Mouse (Mus musculus): ENCODE results near the gene Mrpl22. TPM values are rescaled to one million over a fixed set of nuclear protein-coding genes. Genes with fewer than 3 reads are reported as not detected.
"Not testable (repeated sequence)": the region's sequence is repeated elsewhere in the genome, so short reads cannot be mapped to it uniquely, and the experiment has no call there.

The Mrpl22 gene
- polyA plus RNA-seq, 1 experiment from 2014 or later = 143 TPM

DNA sequence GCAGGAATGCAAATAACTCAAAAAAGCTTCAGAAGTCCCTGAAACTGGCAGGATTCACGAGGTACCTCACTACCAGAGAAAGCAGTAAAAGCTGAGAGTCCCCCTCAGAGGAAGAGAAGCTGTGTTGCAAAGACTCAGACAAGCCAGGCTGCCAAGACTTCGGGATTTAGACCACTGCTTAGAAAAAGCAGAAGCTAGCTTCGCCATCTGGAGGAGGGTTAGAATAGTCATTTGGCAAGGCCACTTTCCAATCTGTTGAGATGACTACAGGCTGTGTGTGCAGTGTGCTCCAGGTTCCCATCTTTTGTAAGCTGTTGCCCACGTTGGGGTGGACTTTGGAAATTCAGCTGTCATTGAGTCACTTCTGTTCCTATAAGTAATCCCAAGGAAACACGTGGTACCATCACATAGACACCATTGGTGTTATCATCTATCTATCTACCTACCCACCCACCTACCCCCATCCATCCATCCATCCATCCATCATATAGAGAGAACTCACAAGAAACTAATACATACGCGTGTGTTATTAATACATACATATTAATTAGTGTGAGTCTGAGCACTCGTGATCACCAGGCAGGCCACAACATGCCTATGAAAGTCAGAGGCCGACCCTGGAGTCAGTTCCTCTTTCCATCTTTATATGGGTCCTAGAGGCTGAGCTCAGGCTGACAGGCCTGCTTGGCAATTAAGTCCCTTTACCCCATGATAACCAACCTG, 27.6 kb upstream of the Mrpl22 start:
- H3K9me3 ChIP-seq = no peaks in the 10 kb centered on the region
- WGBS = 91% methylated on average over 9 of the region's 9 CpGs
- peaks cover 98% of the 10 kb centered on the region for H3K36me3 ChIP-seq (replicated peaks)
- no peaks in the 10 kb centered on the region for H3K27me3 ChIP-seq (replicated peaks; ENCODE audit: low read depth, poor library complexity, severe bottlenecking)
- DNase-seq (ENCODE audit: low spot score) = no peak
- H3K27ac ChIP-seq (replicated peaks) = no peak overlapping the region
- H3K4me3 ChIP-seq = no peak overlapping the region
- H3K4me1 ChIP-seq = no peaks in the 10 kb centered on the region

DNA sequence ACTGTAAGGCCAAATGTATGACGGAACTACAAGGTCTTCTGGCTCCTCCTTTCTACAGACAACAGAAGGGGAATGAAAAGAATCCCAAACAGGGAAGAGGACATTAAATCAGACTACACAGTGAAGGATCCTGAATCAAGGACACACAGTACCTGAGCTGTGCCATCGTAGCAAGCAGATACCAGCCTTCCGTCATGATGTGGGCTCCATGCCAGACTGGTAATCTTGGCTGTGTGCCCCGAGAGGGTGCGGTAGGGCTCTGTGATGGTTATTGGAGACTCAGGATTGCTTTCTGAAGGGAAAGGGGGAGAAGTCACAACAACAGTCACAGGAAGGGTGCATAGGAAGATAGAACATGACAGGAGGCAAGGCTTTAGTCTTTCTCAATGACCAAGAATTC, 25.2 kb upstream of the Mrpl22 start:
- H3K9me3 ChIP-seq = no peaks in the 10 kb centered on the region
- no peaks in the 10 kb centered on the region for H3K4me1 ChIP-seq
- no peak overlapping the region for H3K4me3 ChIP-seq
- 96% methylated on average over 5 of the region's 5 CpGs for WGBS
- H3K36me3 ChIP-seq (replicated peaks) = peaks cover 98% of the 10 kb centered on the region
- no peak for DNase-seq (ENCODE audit: low spot score)
- no peak overlapping the region for H3K27ac ChIP-seq (replicated peaks)
- H3K27me3 ChIP-seq (replicated peaks; ENCODE audit: low read depth, poor library complexity, severe bottlenecking) = no peaks in the 10 kb centered on the region

DNA sequence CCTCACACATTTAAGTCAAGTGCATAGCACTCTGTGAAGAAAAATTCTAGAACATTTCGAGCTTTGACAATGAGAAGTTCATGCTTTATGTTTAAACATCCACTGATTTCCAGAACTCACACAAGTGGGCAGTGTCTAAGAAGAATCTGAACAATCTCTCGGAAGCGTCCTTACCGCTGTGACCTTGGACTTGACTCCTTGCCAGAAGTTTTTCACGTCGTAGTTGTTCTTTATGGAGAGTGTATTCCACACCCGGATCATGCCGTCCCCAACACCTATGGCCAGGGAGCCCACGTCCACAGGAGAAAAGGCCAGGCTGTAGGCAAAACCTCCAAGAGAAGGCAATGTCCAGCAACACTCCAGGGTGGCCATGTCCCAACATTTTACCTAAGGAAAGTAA, 16.0 kb upstream of the Mrpl22 start:
- H3K27me3 ChIP-seq (replicated peaks; ENCODE audit: low read depth, poor library complexity, severe bottlenecking) = no peaks in the 10 kb centered on the region
- H3K27ac ChIP-seq (replicated peaks) = no peak overlapping the region
- DNase-seq (ENCODE audit: low spot score) = no peak
- H3K4me1 ChIP-seq = no peaks in the 10 kb centered on the region
- no peaks in the 10 kb centered on the region for H3K9me3 ChIP-seq
- 94% methylated on average over 9 of the region's 9 CpGs for WGBS
- peaks cover 98% of the 10 kb centered on the region for H3K36me3 ChIP-seq (replicated peaks)
- no peak overlapping the region for H3K4me3 ChIP-seq

DNA sequence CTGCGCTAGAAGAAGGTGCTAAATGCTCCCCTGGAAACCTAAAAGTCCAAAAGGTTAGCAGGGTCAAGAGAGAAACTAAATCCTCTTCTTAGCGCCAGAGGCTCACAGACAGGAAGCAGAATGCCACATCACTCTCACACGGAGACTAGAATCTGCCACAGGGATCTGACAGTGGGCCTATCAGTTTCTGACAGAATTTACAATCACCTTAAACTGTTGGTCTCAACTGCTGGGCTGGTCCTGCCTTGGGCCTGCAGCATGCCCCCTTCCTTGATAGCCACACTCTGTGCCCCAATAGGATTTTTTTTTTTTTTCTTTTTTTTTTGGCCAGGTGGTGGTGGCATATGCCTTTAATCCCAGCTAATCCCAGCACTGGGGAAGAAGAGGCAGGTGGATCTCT, 14.6 kb upstream of the Mrpl22 start:
- H3K27me3 ChIP-seq (replicated peaks; ENCODE audit: low read depth, poor library complexity, severe bottlenecking) = no peaks in the 10 kb centered on the region
- H3K27ac ChIP-seq (replicated peaks) = no peak overlapping the region
- no peak overlapping the region for H3K4me3 ChIP-seq
- H3K9me3 ChIP-seq = no peaks in the 10 kb centered on the region
- H3K36me3 ChIP-seq (replicated peaks) = peaks cover 98% of the 10 kb centered on the region
- no peaks in the 10 kb centered on the region for H3K4me1 ChIP-seq
- WGBS = 89% methylated on average over 3 of the region's 3 CpGs
- DNase-seq (ENCODE audit: low spot score) = no peak

DNA sequence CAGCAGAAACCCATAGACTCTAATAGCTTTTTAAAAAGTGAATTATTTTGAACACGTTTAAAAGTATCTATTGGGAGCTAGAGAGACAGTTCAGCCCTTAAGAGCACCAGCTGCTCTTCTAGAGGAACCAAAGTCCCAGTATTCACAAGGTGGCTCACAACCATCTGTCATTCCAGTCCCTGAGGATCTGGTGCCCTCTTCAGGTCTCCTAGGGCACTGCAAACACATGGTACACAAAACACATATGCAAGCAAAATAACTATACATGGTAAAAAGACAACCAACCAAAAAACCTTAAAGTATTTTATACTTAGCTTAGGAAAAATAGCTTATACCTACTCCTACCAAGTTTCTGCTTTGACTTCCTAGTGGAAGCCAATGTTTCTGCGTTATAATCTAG, 6.4 kb upstream of the Mrpl22 start:
- Histone ChIP-seq H3K4me1 (peaks cover 10% of the 10 kb centered on the region), H3K36me3 (replicated peaks) (peaks cover 65% of the 10 kb centered on the region), H3K4me3 (no peak overlapping the region), H3K27me3 (replicated peaks; ENCODE audit: low read depth, poor library complexity, severe bottlenecking) (no peaks in the 10 kb centered on the region), H3K27ac (replicated peaks) (no peak overlapping the region), H3K9me3 (no peaks in the 10 kb centered on the region)
- no peak for DNase-seq (ENCODE audit: low spot score)
- WGBS = 92% methylated on average over 2 of the region's 2 CpGs

DNA sequence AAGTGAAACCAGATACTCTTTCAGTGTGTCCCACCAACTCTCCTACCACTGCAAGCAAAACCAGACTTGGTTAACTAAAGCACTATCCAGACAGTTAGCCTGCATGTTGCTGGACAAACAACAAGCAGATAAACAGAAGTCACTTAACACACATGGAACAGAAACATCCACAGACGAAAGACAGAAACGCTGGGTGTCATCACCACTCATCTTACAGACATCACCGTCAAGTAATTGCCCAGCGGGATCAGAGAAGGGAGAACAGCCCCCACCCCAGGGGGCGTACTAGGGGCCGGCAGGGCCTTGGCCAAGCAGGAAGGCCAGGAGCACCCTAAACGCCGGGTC, 3.7 kb upstream of the Mrpl22 start:
- Histone ChIP-seq H3K4me3 (peak overlapping the region; percentile 88), H3K36me3 (replicated peaks) (peaks cover 40% of the 10 kb centered on the region), H3K4me1 (peaks cover 23% of the 10 kb centered on the region), H3K27ac (replicated peaks) (peak overlapping the region; percentile 87), H3K9me3 (no peaks in the 10 kb centered on the region), H3K27me3 (replicated peaks; ENCODE audit: low read depth, poor library complexity, severe bottlenecking) (no peaks in the 10 kb centered on the region)
- WGBS = 0% methylated on average over 8 of the region's 8 CpGs
- no peak for DNase-seq (ENCODE audit: low spot score)

DNA sequence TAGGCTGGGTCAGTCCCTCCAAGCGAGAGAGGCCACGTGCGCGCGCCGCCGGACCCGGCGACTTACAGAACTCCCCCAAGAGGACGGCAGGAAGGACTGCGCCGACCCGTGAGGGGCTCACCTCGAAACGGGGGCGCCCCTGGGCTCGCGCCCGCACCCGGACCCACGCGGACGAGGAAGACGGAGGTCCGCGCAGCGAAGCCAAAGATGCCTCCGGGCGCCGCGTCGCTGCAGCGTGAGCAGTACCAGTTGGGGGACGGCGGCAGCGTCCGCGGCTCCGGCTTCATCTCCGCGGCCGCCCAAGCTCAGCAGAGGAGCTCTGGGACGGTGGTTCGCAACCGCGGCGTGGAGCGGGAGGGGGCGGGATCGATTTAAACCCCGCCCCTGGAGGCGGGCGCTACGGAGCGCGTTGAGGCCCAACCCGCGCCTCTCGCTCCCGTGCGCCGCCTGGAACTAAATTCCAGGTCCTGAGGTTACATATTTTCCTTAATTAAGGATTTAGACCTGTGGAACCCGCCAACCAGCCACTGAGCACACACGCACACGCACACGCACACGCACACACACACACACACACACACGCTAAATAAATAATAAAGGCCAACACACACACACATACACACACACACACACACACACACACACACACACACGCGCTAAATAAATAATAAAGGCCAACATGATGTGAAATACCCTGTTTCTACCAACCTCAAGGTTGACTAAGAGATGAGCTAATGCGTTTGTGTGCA, 3.1 kb upstream of the Mrpl22 start, which contains the start of gene Gemin5:
Gene Gemin5, minus strand, starts transcription at position 373 of the 749 bp plus-strand sequence.
- H3K27ac ChIP-seq (replicated peaks) = peak within 1 kb of the TSS; percentile 87
- H3K9me3 ChIP-seq = no peaks in the 10 kb centered on the region
- peak within 1 kb of the TSS; percentile 88 for H3K4me3 ChIP-seq
- WGBS = 1% methylated on average over 71 of the region's 71 CpGs
- peaks cover 23% of the 10 kb centered on the region for H3K4me1 ChIP-seq
- DNase-seq (ENCODE audit: low spot score) = peak; percentile 91
- peaks cover 40% of the 10 kb centered on the region for H3K36me3 ChIP-seq (replicated peaks)
- no peaks in the 10 kb centered on the region for H3K27me3 ChIP-seq (replicated peaks; ENCODE audit: low read depth, poor library complexity, severe bottlenecking)

DNA sequence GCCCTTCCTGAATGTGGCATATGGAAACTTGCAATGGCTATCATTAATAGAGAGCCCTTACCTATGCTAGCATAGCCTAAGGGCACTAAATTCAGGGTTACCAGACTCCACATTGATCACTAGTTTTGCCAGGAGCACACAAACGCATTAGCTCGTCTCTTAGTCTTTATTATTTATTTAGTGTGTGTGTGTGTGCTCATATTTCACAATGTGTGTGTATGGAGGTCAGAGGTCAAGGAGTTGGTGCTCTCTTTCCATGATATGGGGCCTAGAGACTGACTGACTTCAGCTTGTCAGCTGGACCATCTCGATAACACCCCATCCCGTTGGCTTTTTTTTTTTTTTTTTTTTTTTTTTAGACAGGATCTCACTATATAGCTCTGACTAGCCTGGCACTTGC, 1.8 kb upstream of the Mrpl22 start:
- Histone ChIP-seq H3K4me3 (no peak overlapping the region), H3K27me3 (replicated peaks; ENCODE audit: low read depth, poor library complexity, severe bottlenecking) (no peaks in the 10 kb centered on the region), H3K9me3 (no peaks in the 10 kb centered on the region), H3K36me3 (replicated peaks) (peaks cover 40% of the 10 kb centered on the region), H3K4me1 (peaks cover 23% of the 10 kb centered on the region), H3K27ac (replicated peaks) (no peak overlapping the region)
- WGBS = 83% methylated on average over 4 of the region's 4 CpGs
- no peak for DNase-seq (ENCODE audit: low spot score)

DNA sequence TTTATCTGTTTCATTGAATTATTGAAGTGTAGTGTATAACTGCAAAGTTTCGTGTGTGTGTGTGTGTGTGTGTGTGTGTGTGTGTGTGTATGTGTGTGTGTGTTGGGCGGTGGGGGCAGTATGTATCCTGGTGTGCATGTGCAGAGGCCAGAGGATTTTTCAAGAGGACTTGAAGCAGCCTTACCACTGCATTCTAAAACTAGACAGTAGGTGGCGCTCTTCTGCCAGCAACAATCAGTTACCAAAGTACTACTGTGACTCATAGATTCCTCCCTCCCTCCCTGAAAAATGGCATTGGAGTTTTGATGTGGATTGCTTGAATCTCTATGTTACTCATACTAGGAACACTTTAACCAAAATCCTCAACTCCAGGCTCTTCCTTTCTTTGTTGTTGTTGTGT, 8.1 kb downstream of the Mrpl22 start:
- H3K4me1 ChIP-seq = 0 out of 2 replicates have a peak, but pooled peaks cover 2% of the 10 kb centered on the region
- no peak overlapping the region for H3K27ac ChIP-seq (replicated peaks)
- no peak overlapping the region for H3K4me3 ChIP-seq
- peak; percentile 72 for DNase-seq (ENCODE audit: low spot score)
- H3K36me3 ChIP-seq (replicated peaks) = peaks cover 68% of the 10 kb centered on the region
- H3K27me3 ChIP-seq (replicated peaks; ENCODE audit: low read depth, poor library complexity, severe bottlenecking) = no peaks in the 10 kb centered on the region
- H3K9me3 ChIP-seq = no peaks in the 10 kb centered on the region
- 24% methylated on average over 3 of the region's 3 CpGs for WGBS

DNA sequence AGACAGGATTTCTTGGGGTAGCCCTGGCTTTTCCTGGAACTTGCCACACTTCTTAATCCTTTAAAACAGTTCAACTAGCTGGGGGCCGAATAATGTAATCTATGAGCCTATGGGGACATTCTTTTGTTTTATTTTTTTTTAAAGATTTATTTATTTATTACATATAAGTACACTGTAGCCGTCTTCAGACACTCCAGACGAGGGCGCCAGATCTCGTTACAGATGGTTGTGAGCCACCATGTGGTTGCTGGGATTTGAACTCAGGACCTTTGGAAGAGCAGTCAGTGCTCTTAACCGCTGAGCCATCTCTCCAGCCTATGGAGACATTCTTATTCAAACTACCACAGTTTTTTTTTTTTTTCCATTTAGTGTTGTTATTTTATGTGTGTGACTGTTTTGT, 8.5 kb downstream of the Mrpl22 start:
- 91% methylated on average over 6 of the region's 6 CpGs for WGBS
- H3K4me3 ChIP-seq = not testable (repeated sequence)

DNA sequence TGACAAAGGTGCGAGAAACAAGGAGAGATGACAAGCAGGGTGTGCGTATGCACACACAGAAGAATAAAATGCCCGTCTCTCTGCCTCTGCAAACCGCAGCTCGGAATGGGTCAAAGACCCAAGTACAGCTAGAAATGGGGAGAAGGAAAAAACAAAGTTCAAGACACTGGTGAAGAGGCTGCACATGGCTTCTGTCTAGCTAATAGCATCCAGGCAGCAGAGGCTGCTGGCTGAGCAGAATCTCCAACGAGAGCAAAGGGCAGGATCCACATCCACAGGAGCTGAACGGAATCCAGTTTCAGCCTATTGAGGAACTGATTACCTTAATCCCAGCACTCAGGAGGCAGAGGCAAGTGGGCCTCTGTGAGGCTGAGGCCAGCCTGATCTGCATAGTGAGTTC, 9.3 kb downstream of the Mrpl22 start:
- peaks cover 56% of the 10 kb centered on the region for H3K36me3 ChIP-seq (replicated peaks)
- no peak overlapping the region for H3K27ac ChIP-seq (replicated peaks)
- 0 out of 2 replicates have a peak, but pooled peaks cover 2% of the 10 kb centered on the region for H3K4me1 ChIP-seq
- WGBS = 91% methylated on average over 7 of the region's 7 CpGs
- H3K4me3 ChIP-seq = no peak overlapping the region
- no peaks in the 10 kb centered on the region for H3K27me3 ChIP-seq (replicated peaks; ENCODE audit: low read depth, poor library complexity, severe bottlenecking)
- DNase-seq (ENCODE audit: low spot score) = no peak
- H3K9me3 ChIP-seq = no peaks in the 10 kb centered on the region

More for the DNA sequence above, 8.5 kb downstream of the Mrpl22 start:
- peaks cover 63% of the 10 kb centered on the region for H3K36me3 ChIP-seq (replicated peaks)
- H3K27ac ChIP-seq (replicated peaks); H3K9me3 ChIP-seq; H3K27me3 ChIP-seq (replicated peaks; ENCODE audit: low read depth, poor library complexity, severe bottlenecking); DNase-seq (ENCODE audit: low spot score); H3K4me1 ChIP-seq: not testable (repeated sequence)

DNA sequence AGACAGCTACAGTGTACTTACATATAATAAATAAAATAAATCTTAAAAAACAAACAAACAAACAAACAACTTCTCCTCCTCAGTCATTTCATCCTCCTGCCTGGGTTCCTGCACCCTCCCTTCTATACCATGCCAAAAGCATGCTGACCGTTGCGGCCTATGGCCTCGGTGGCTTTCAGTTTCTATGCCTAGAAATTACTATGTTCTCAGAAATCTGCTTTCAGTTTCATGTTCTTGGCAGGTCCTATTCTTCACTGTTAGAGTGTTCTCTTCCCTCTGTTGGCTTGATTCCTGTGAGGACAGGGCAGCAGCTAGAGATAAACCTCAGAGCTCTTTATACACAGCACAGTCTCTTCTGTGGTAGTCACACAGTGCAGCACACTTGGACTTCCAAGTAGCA, 12.1 kb downstream of the Mrpl22 start:
- no peak overlapping the region for H3K4me3 ChIP-seq
- no peak overlapping the region for H3K27ac ChIP-seq (replicated peaks)
- H3K36me3 ChIP-seq (replicated peaks) = peaks cover 28% of the 10 kb centered on the region
- 93% methylated on average over 3 of the region's 3 CpGs for WGBS
- H3K9me3 ChIP-seq = no peaks in the 10 kb centered on the region
- no peaks in the 10 kb centered on the region for H3K27me3 ChIP-seq (replicated peaks; ENCODE audit: low read depth, poor library complexity, severe bottlenecking)
- no peak for DNase-seq (ENCODE audit: low spot score)
- 0 out of 2 replicates have a peak, but pooled peaks cover 2% of the 10 kb centered on the region for H3K4me1 ChIP-seq

DNA sequence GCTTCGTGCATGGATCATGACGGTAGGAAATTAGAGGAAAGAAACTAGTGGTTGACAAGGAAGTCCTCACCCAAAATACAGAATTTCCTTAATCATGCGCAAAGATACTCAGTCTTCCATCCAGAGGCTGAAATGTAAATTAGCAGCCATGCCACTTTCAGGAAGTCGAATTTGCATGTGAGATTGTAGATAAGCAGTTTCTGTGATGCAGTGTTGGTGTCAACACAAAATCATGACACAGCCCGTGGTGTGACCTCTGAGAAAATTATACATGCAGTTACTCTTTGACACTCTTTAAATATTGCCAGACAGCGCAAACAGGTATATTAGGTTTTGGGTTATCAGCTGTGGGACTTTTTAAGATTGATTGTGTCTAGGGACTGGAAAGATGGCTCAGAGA, 18.2 kb downstream of the Mrpl22 start:
- no peak overlapping the region for H3K27ac ChIP-seq (replicated peaks)
- no peaks in the 10 kb centered on the region for H3K36me3 ChIP-seq (replicated peaks)
- DNase-seq (ENCODE audit: low spot score) = no peak
- H3K27me3 ChIP-seq (replicated peaks; ENCODE audit: low read depth, poor library complexity, severe bottlenecking) = no peaks in the 10 kb centered on the region
- 91% methylated on average over 6 of the region's 6 CpGs for WGBS
- no peaks in the 10 kb centered on the region for H3K9me3 ChIP-seq
- peaks cover 8% of the 10 kb centered on the region for H3K4me1 ChIP-seq
- no peak overlapping the region for H3K4me3 ChIP-seq
